Mouse (Mus musculus): ENCODE data around the gene Cdh5.
A peak's percentile ranks its signal among the peaks of the same experiment; 100 is the strongest.
"Not testable (repeated sequence)": the region's sequence is repeated elsewhere in the genome, so short reads cannot be mapped to it uniquely, and the experiment has no call there.

Cdh5 gene

GRCm38 (mm10) chr8:104090993-104091900 is 10.2 kb upstream of the Cdh5 start:
- DNase-seq (ENCODE audit: low spot score) = not testable (repeated sequence)

GRCm38 (mm10) chr8:104093336-104093735 is 8.1 kb upstream of the Cdh5 start:
- no peak for DNase-seq (ENCODE audit: low spot score)

- no peak for DNase-seq (ENCODE audit: low spot score)
Measured at GRCm38 (mm10) chr8:104095595-104095994, 5.8 kb upstream of the Cdh5 start.

- DNase-seq (ENCODE audit: low spot score) = no peak
Measured at GRCm38 (mm10) chr8:104096644-104097043, 4.8 kb upstream of the Cdh5 start.

- peak; percentile 26 for DNase-seq (ENCODE audit: low spot score)
Measured at GRCm38 (mm10) chr8:104098671-104099346, 2.6 kb upstream of the Cdh5 start.

GRCm38 (mm10) chr8:104099347-104100099 is 1.9 kb upstream of the Cdh5 start:
- no peak for DNase-seq (ENCODE audit: low spot score)

- DNase-seq (ENCODE audit: low spot score) = not testable (repeated sequence)
Measured at GRCm38 (mm10) chr8:104100724-104101123, 701 bp upstream of the Cdh5 start.

GRCm38 (mm10) chr8:104103462-104103861 is 2.0 kb downstream of the Cdh5 start:
- no peak for DNase-seq (ENCODE audit: low spot score)

- DNase-seq (ENCODE audit: low spot score) = no peak
Measured at GRCm38 (mm10) chr8:104105768-104106167, 4.3 kb downstream of the Cdh5 start.

- no peak for DNase-seq (ENCODE audit: low spot score)
Measured at GRCm38 (mm10) chr8:104106276-104106946, 5.0 kb downstream of the Cdh5 start.

GRCm38 (mm10) chr8:104107111-104107510 is 5.7 kb downstream of the Cdh5 start:
- DNase-seq (ENCODE audit: low spot score) = no peak

GRCm38 (mm10) chr8:104108048-104108447 is 6.6 kb downstream of the Cdh5 start:
- DNase-seq (ENCODE audit: low spot score) = no peak

- DNase-seq (ENCODE audit: low spot score) = no peak
Measured at GRCm38 (mm10) chr8:104110498-104111134, 9.2 kb downstream of the Cdh5 start.

- DNase-seq (ENCODE audit: low spot score) = no peak
Measured at GRCm38 (mm10) chr8:104121640-104122416, 20.4 kb downstream of the Cdh5 start.

- no peak for DNase-seq (ENCODE audit: low spot score)
Measured at GRCm38 (mm10) chr8:104123080-104123657, 21.7 kb downstream of the Cdh5 start.

GRCm38 (mm10) chr8:104124534-104124933 is 23.1 kb downstream of the Cdh5 start:
- no peak for DNase-seq (ENCODE audit: low spot score)

- peak; percentile 62 for DNase-seq (ENCODE audit: low spot score)
Measured at GRCm38 (mm10) chr8:104127160-104127883, 25.9 kb downstream of the Cdh5 start.

- no peak for DNase-seq (ENCODE audit: low spot score)
Measured at GRCm38 (mm10) chr8:104130916-104131315, 29.5 kb downstream of the Cdh5 start.

- DNase-seq (ENCODE audit: low spot score) = no peak
Measured at GRCm38 (mm10) chr8:104131414-104131975, 30.1 kb downstream of the Cdh5 start.

Data from left cerebral cortex, adult 11 months (tissue).